Mouse (Mus musculus): ENCODE measurements at regions not wholly inside any gene's neighbourhood (a gene's known extent, or its start where the extent isn't known, plus 50 kb on each side); places are given as distances from the start of the nearest gene placed in this dataset.

GRCm38 (mm10) chr5:33517625-33518024, 83.8 kb upstream of the Nkx1-1 start:
- in situ Hi-C loops (cut with MboI; ENCODE audit: low pct_ligation_motif_present, low pct_unique_long_range_greater_than_20kb, low sequenced_read_pairs) (no loop called here), dilution Hi-C loops (cut with MboI; ENCODE audit: extremely low pct_ligation_motif_present, extremely low pct_unique_long_range_greater_than_20kb, low sequenced_read_pairs) (no loop called here)
- H3K4me2 ChIP-seq (ENCODE audit: insufficient read depth, low read depth, poor library complexity, severe bottlenecking): no peak overlapping the region
- no peaks in the 10 kb centered on the region for H3K9me3 ChIP-seq (replicated peaks; ENCODE audit: low read length)
- DNase-seq (ENCODE audit: extremely low read depth): no peak
- no peaks in the 10 kb centered on the region for H3K79me2 ChIP-seq (replicated peaks; ENCODE audit: control insufficient read depth, extremely low read depth, insufficient read depth, poor library complexity, severe bottlenecking)
- no peak for TF ChIP-seq ZNF384 (IDR thresholded peaks at IDR 0.05; ENCODE audit: low read depth, low read length)
- no peak for TF ChIP-seq HCFC1 (IDR thresholded peaks at IDR 0.05; ENCODE audit: low read depth, low read length)
- 0 out of 4 replicates have a peak, but pooled peaks of 1 of the 2 experiments have one; percentile 12 for TF ChIP-seq CTCF (conservative IDR thresholded peaks at IDR 0.05 in 1 of 2, IDR thresholded peaks at IDR 0.05 in 1 of 2; ENCODE audit: low read depth in 2 of 2, low read length in 2 of 2)
- TF ChIP-seq MEF2A (IDR thresholded peaks at IDR 0.05; ENCODE audit: borderline replicate concordance, low read depth, low read length): no peak
- H3K9ac ChIP-seq (ENCODE audit: insufficient read depth, low read depth): no peak overlapping the region
- H3K36me3 ChIP-seq (replicated peaks in 1 of 2; ENCODE audit: control insufficient read depth in 1 of 2, insufficient read depth in 1 of 2, low read length in 1 of 2): no peaks in the 10 kb centered on the region
- no peak overlapping the region for H3K27ac ChIP-seq (ENCODE audit: insufficient read depth, low read depth)
- no peak overlapping the region for H3K4me3 ChIP-seq (replicated peaks in 1 of 3; ENCODE audit: low read depth in 2 of 3, low read length in 2 of 3, poor library complexity in 1 of 3)
- H3K4me1 ChIP-seq (ENCODE audit: control insufficient read depth in 1 of 2, insufficient read depth in 2 of 2): peaks cover 3 to 53% of the 10 kb centered on the region in 2 experiments; a peak in 3 of 4 replicates
- H3K27me3 ChIP-seq (replicated peaks): no peaks in the 10 kb centered on the region

- Histone ChIP-seq H3K27me3 (replicated peaks) (no peaks in the 10 kb centered on the region), H3K79me2 (replicated peaks; ENCODE audit: control insufficient read depth, extremely low read depth, insufficient read depth, poor library complexity, severe bottlenecking) (no peaks in the 10 kb centered on the region)
Observed at GRCm38 (mm10) chr5:33516211-33516610, 82.4 kb upstream of the Nkx1-1 start.

GRCm38 (mm10) chr5:33512253-33512884, 78.6 kb upstream of the Nkx1-1 start:
- Histone ChIP-seq H3K9ac (ENCODE audit: insufficient read depth, low read depth) (no peak overlapping the region), H3K4me3 (replicated peaks in 1 of 3; ENCODE audit: low read depth in 2 of 3, low read length in 2 of 3, poor library complexity in 1 of 3) (no peak overlapping the region), H3K4me2 (ENCODE audit: insufficient read depth, low read depth, poor library complexity, severe bottlenecking) (no peak overlapping the region), H3K27ac (ENCODE audit: insufficient read depth, low read depth) (no peak overlapping the region), H3K9me3 (replicated peaks; ENCODE audit: low read length) (no peaks in the 10 kb centered on the region), H3K4me1 (ENCODE audit: control insufficient read depth in 1 of 2, insufficient read depth in 2 of 2) (peaks cover 3 to 18% of the 10 kb centered on the region in 2 experiments; a peak in 3 of 4 replicates), H3K36me3 (replicated peaks in 1 of 2; ENCODE audit: control insufficient read depth in 1 of 2, insufficient read depth in 1 of 2, low read length in 1 of 2) (no peaks in the 10 kb centered on the region), H3K79me2 (replicated peaks; ENCODE audit: control insufficient read depth, extremely low read depth, insufficient read depth, poor library complexity, severe bottlenecking) (no peaks in the 10 kb centered on the region), H3K27me3 (replicated peaks) (peaks cover 1% of the 10 kb centered on the region)
- in situ Hi-C loops (cut with MboI; ENCODE audit: low pct_ligation_motif_present, low pct_unique_long_range_greater_than_20kb, low sequenced_read_pairs) (no loop called here), dilution Hi-C loops (cut with MboI; ENCODE audit: extremely low pct_ligation_motif_present, extremely low pct_unique_long_range_greater_than_20kb, low sequenced_read_pairs) (no loop called here)
- TF ChIP-seq NELFE (IDR thresholded peaks at IDR 0.05; ENCODE audit: low read depth, low read length) (no peak), JUND (conservative IDR thresholded peaks at IDR 0.05; ENCODE audit: low read depth, low read length) (no peak), PAX5 (IDR thresholded peaks at IDR 0.05; ENCODE audit: low read length) (no peak), E2F4 (IDR thresholded peaks at IDR 0.05; ENCODE audit: insufficient replicate concordance, low read depth, low read length) (no peak), IRF4 (IDR thresholded peaks at IDR 0.05; ENCODE audit: low read depth, low read length) (no peak)
- no peak for DNase-seq (ENCODE audit: extremely low read depth)

More at GRCm38 (mm10) chr5:33516211-33516610, 82.4 kb upstream of the Nkx1-1 start:
- no peaks in the 10 kb centered on the region for H3K9me3 ChIP-seq (replicated peaks; ENCODE audit: low read length)
- H3K4me2 ChIP-seq (ENCODE audit: insufficient read depth, low read depth, poor library complexity, severe bottlenecking): no peak overlapping the region
- no peak overlapping the region for H3K4me3 ChIP-seq (replicated peaks in 1 of 3; ENCODE audit: low read depth in 2 of 3, low read length in 2 of 3, poor library complexity in 1 of 3)
- no peak overlapping the region for H3K27ac ChIP-seq (ENCODE audit: insufficient read depth, low read depth)
- H3K9ac ChIP-seq (ENCODE audit: insufficient read depth, low read depth): no peak overlapping the region
- peak; percentile 82 for DNase-seq (ENCODE audit: extremely low read depth)
- H3K4me1 ChIP-seq (ENCODE audit: control insufficient read depth in 1 of 2, insufficient read depth in 2 of 2): peaks cover 3 to 45% of the 10 kb centered on the region in 2 experiments; a peak in 3 of 4 replicates
- TF ChIP-seq JUN (IDR thresholded peaks at IDR 0.05; ENCODE audit: insufficient read depth, low read depth, low read length) (peak; percentile 31; the same call in 1 of the 2 replicates), HCFC1 (IDR thresholded peaks at IDR 0.05; ENCODE audit: low read depth, low read length) (no peak), JUND (conservative IDR thresholded peaks at IDR 0.05; ENCODE audit: low read depth, low read length) (peak; percentile 72), EP300 (IDR thresholded peaks at IDR 0.05; ENCODE audit: low read length) (peak; percentile 76), PAX5 (IDR thresholded peaks at IDR 0.05; ENCODE audit: low read length) (no peak), SIN3A (IDR thresholded peaks at IDR 0.05; ENCODE audit: low read length) (0 out of 2 replicates have a peak, but pooled peaks have one; percentile 39), TCF12 (IDR thresholded peaks at IDR 0.05; ENCODE audit: low read depth, low read length) (peak; percentile 61; the same call in 1 of the 2 replicates), MAX (IDR thresholded peaks at IDR 0.05; ENCODE audit: low read length) (no peak), GABPA (IDR thresholded peaks at IDR 0.05; ENCODE audit: insufficient replicate concordance, low read depth, low read length) (no peak), IRF4 (IDR thresholded peaks at IDR 0.05; ENCODE audit: low read depth, low read length) (peak; percentile 74), ETS1 (conservative IDR thresholded peaks at IDR 0.05; ENCODE audit: low read depth, low read length) (peak; percentile 63)
- no peaks in the 10 kb centered on the region for H3K36me3 ChIP-seq (replicated peaks in 1 of 2; ENCODE audit: control insufficient read depth in 1 of 2, insufficient read depth in 1 of 2, low read length in 1 of 2)
- in situ Hi-C loops (cut with MboI; ENCODE audit: low pct_ligation_motif_present, low pct_unique_long_range_greater_than_20kb, low sequenced_read_pairs): no loop called here
- dilution Hi-C loops (cut with MboI; ENCODE audit: extremely low pct_ligation_motif_present, extremely low pct_unique_long_range_greater_than_20kb, low sequenced_read_pairs): no loop called here

Data from CH12.LX (cell line).